Mouse (Mus musculus): Measurements from ENCODE around the gene Pum3.
"Not testable (repeated sequence)": the region's sequence is repeated elsewhere in the genome, so short reads cannot be mapped to it uniquely, and the experiment has no call there.

Pum3 gene

GRCm38 (mm10) chr19:27395481-27395880 is 34.1 kb downstream of the Pum3 start:
- in situ Hi-C loops (cut with MboI; ENCODE audit: low sequenced_read_pairs), result no loop called here

DNA sequence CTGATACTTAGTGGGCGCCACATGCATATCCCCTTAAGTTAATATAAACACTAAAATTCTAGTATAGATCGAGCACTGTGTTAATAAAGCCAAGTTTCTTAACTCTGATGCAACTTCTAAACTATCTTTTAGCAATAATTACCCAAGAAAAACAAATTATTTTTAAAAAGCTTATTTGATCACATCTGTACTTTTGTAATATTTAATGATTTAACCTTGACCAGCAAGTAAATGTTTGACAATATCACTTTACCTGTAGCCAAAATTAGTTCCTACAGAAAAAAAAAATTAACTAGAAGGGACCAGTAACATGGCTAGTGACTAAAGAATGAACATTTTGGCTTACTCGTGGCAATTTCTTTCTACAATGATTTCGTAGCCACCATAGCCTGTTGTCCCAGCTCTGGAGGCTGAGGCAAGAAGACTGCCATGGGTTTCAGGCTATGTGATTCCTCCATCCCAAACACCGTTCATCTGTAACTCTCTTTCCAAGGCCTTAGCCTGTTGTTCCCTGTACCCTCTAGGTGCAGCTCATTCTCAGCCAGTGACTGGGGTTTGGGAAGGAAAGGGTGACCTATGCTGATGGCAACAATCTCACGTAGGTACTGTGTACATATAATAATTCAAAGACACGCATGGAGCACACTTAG is 35.2 kb downstream of the Pum3 start:
- in situ Hi-C loops (cut with MboI; ENCODE audit: low sequenced_read_pairs), result no loop called here

GRCm38 (mm10) chr19:27392431-27392830 is 37.2 kb downstream of the Pum3 start:
- in situ Hi-C loops (cut with MboI; ENCODE audit: low sequenced_read_pairs), result no loop called here

DNA sequence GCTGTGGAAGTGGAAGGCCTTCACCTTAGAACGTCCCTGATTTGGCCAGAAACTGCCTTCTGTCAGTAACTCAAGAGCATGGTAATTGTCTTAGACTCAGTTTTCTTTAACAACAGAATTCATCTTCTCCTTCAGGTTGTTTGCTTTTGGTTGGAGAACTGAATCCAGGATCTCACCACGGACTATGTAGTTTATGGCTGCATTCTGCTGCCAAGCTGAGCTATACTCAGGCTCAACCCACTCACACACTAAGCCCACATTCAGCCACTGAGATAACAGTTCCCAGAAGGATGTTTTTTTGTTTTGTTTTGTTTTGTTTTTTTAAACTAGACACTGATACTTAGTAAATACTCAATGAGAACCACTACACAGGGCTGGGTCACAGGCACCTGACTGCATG is 38.3 kb downstream of the Pum3 start:
- in situ Hi-C loops (cut with MboI; ENCODE audit: low sequenced_read_pairs), result no loop called here

GRCm38 (mm10) chr19:27389566-27389965 is 40.1 kb downstream of the Pum3 start:
- in situ Hi-C loops (cut with MboI; ENCODE audit: low sequenced_read_pairs), result not testable (repeated sequence)

GRCm38 (mm10) chr19:27385304-27385703 is 44.3 kb downstream of the Pum3 start:
- in situ Hi-C loops (cut with MboI; ENCODE audit: low sequenced_read_pairs), result no loop called here

DNA sequence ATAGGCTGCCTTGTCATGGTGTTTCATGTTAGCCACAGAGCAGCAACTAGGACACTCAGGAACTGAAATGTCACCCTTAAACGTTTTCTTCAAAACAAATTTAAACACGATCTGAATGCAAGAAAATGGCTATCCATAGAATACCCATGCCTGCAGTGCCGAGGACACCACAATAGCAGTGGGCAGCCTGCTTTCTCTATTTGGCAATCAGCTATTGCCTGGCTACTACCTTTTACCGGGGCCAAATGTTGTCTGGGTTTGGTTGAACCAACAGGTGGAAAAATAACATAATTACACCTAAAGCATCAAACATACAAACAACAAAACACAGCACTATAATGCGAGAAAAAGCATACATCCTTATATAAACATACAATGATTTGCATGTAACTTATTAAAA is 46.4 kb downstream of the Pum3 start:
- in situ Hi-C loops (cut with MboI; ENCODE audit: low sequenced_read_pairs), result no loop called here

GRCm38 (mm10) chr19:27382131-27382530 is 47.5 kb downstream of the Pum3 start:
- in situ Hi-C loops (cut with MboI; ENCODE audit: low sequenced_read_pairs), result no loop called here

DNA sequence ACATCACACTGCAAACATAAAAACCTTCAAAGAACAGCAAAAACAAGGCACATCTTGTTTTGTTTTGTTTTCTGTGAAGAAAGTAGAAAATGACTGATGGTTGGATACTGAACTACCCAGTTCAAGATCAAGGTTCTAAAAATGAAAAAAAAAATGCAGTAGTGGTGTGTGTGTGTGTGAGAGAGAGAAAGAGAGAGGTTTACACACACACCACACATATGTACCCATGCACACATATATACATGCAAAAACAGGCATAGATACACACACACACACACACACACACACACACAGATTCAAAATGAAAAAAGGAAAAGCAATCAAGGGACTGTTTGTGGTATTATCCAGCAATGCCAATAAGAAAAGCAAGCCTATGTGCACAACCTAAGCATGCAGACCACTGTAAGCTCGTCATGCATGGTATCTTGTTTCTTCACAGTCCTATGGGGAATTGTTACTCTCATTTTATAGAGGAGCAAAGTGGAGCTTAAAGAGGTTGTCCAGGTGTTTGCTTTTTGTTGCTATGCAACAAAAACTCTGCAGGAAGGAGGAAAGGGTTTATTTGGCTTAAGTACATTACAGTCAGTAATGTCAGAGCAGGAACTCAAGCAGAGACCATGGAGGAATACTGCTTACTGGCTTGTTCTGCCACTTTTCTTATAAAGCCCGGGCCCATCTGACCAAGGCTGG is 49.8 kb downstream of the Pum3 start:
- in situ Hi-C loops (cut with MboI; ENCODE audit: low sequenced_read_pairs), result no loop called here

DNA sequence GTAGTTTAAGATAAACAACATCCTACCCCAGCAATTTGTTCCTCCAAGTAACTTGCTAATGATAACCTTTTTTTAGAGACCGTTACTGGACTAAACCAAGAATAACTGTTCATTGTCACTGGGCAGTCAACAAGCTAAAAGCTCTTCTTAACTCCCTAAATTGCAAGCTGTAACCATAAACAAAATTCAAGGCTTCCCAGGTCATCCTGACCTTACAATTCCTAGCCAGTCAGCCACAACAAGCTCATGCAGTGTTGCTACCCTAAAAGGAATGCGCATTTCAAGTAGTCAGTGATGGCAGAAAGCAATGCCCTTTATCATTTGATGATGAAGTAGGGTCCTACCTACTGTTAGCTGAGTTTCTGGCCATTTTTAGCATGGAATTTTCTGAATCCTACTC is 58.8 kb downstream of the Pum3 start:
- in situ Hi-C loops (cut with MboI; ENCODE audit: low sequenced_read_pairs), result no loop called here

- in situ Hi-C loops (cut with MboI; ENCODE audit: low sequenced_read_pairs), result no loop called here
Measured at GRCm38 (mm10) chr19:27370174-27370573, 59.5 kb downstream of the Pum3 start.

DNA sequence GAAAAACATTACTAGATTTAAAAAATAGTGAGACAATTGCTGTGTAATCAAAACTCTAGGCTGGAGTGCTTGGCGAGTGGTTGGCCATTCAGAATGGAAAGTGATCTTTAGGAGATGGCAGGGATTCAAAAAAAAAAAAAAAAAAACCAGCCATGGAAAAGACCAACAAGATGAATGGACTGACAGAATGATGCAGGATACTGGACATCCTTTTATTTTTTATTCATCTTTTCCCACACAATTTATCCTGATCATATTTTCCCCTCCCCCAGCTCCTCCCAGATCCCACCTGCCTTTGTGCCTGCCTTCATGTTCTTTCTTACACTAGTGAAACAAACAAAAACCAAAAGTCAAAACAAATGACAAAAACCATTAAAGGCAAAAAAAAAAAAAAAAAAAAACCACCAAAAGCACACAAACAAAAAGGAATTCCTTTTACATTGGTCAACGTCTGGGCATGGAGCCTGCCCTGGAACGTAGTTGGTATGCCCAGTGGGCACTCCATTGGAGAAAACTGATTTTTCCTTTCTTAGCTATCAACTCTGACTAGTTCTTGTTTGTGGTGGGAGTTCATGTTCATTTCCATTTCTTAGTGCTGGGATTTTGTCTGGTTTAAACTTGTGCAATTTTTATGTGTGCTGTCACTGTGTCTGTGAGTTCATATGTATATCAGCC is 60.0 kb downstream of the Pum3 start:
- in situ Hi-C loops (cut with MboI; ENCODE audit: low sequenced_read_pairs), result no loop called here

DNA sequence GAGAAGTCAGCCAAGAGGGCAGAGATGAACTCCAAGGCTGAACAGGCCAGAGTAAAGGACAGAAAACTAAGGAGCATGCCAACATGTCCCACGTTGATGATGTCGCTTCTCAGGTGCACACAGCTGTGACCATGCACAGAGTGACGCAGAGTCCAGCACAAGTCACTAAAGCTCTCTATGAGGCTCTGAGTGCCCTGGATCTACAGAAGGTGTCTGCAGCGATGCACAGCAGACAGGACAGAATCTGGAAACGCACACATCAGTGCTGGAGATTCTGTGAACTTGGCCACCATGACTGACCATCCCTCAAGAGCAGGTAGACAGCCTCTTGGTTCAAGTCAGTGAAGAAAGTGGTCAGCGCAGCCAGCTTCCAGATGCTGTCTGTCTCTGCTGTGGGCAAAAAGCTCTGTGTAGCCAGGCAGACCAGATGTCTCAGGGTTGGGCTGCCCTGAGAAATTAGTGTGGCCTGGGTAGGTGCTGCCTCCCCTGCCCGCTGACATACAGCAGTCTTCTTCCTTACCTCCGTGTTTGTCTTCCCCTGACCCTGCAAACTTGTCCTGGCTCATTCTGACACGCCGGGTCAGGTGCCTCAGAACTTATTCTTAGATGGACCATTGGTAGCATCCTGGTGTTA is 63.4 kb downstream of the Pum3 start:
- in situ Hi-C loops (cut with MboI; ENCODE audit: low sequenced_read_pairs), result no loop called here

DNA sequence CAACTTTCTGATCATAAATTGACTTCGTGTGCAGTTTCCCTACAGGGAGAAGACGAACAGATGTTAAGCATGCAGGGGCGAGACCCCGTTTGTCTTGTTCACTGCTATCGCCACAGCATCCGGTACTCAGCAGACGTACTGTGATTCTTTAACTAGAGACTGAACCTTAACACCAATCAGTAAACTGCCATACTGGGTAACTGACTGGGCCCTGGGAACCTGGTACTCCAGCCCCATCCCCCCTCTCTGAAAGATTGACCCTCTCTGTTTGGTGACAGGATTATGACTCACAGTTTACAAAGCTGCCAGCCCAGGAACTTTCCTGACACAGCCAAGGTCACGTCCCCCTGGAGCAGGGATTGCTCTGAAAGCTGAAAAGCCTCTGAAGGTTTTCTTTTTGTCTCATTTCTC is 65.1 kb downstream of the Pum3 start:
- in situ Hi-C loops (cut with MboI; ENCODE audit: low sequenced_read_pairs), result no loop called here

DNA sequence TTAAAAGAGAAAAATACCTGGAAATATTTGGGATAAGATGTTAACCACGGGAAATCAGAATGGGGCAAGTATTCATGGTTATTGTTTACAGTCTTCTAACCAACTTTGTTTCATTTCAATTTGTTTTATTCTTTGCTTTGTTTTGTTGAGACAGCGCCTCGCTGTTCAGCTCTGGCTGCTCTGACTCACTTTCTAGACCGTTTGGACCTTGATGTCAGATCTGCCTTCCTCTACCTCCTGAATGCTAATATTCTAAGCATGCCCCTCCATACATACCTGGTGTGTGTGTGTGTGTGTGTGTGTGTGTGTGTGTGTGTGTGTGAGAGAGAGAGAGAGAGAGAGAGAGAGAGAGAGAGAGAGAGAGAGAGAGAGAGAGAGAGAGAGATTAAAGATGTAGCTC is 65.7 kb downstream of the Pum3 start:
- in situ Hi-C loops (cut with MboI; ENCODE audit: low sequenced_read_pairs), result no loop called here

DNA sequence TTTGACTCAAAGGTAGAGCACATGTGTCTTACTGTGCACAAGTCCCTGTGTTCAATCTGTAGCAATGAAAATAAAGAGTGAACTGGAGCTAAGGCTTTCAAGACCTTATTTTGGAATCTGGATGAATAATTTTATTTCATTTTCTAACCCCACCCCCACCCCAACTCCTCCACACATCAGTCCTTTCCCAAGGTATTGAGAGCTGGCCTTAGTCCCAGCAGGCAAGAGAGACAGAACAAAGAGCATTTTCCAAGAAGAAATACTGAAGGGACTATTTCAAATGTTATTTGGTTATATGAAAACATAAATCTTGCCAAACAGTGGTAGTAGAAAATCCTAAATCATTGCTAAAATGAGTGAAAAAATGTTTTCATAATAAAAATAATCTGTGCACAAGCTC is 69.2 kb downstream of the Pum3 start:
- in situ Hi-C loops (cut with MboI; ENCODE audit: low sequenced_read_pairs), result no loop called here

DNA sequence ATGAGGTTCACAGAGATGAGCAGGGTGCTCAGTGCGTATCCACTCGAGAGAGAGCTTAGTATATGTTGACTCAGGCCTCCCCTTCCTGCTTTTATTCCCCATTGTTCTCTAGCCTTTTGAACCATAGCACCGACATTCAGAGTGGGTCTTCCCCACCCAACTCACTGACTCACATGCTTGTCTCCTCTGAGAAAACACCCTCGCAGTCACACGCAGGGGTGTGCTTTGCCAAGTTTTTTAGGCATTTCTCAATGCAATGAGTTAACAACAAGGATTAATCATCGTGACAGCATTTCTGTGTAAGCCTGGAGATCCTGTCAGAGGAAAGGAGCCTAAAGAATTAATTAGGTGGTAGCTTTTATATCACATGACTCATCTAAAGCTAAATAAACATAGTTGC is 77.9 kb downstream of the Pum3 start:
- in situ Hi-C loops (cut with MboI; ENCODE audit: low sequenced_read_pairs), result no loop called here

DNA sequence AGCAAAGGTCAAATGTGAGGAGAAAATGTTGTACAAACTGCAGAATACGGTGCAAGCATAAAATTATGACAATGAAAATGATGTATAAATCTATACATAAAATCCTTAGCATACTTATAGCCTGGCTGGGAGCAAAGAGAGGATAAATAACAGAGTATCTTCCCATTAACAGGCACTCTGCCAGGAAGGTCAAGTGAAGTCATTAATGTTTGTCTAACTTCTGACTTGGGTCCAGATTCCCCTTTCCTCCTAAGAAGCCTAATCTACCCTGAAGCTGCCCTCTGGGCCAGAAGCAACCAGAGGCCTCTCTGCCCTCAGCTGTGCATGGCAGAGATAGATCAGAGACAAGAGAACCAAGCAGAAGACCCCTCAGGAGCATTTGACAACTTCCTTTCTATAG is 83.1 kb downstream of the Pum3 start:
- in situ Hi-C loops (cut with MboI; ENCODE audit: low sequenced_read_pairs), result no loop called here
